Mouse (Mus musculus) cerebellum, postnatal 14 days (tissue): ENCODE results near the gene Ano10.
"Not testable (repeated sequence)": the region's sequence is repeated elsewhere in the genome, so short reads cannot be mapped to it uniquely, and the experiment has no call there.

Source experiments
- DNase-seq, 2 experiments: peaks; one replicate each; pipeline ENCODE4 v3.0.0; 2021; ENCODE audit warnings: mixed read lengths in 2 of 2

Gene Ano10

DNA sequence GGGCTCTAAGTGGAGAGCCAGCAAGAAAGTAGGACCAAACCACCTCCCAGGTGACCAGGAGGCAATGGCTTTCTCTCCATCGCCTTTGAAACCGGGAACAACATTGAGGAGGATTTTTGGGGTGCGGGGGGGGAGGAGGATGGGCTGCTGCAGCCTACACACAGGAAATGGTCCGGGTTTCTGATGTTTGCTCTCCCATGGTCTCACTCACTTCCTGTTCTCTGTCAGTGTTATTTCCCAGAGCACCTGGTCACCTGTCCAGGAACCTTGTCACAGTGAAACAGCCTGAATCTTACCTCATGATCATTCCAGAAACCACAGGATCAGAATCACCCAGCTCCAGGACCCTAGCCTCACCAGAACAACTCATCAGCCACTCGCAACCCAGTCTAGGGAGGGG, 100.4 kb downstream of the Ano10 start:
- DNase-seq = no peak

DNA sequence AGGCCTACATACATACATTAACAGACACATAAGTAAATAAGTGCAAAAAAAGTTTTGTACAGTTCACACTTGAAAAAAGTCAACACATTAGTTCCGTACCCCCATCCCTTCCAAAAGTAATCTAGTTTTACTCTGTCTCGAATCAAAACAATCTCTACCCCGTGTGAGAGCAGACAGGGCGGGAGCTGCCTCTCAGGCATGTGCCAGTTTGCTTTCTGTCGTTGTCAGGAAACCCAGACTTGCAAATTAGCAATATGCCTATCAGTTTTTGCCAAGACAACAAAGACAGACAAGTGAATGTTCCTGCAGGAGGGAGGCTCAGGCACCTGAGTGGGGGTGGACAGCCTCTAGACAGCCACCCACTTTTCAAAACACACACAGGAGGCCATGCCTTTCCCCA, 100.9 kb downstream of the Ano10 start:
- DNase-seq = peak in 1 of 2 experiments; percentile 41

GRCm38 (mm10) chr9:122188724-122189123, 105.5 kb downstream of the Ano10 start:
- DNase-seq = no peak

DNA sequence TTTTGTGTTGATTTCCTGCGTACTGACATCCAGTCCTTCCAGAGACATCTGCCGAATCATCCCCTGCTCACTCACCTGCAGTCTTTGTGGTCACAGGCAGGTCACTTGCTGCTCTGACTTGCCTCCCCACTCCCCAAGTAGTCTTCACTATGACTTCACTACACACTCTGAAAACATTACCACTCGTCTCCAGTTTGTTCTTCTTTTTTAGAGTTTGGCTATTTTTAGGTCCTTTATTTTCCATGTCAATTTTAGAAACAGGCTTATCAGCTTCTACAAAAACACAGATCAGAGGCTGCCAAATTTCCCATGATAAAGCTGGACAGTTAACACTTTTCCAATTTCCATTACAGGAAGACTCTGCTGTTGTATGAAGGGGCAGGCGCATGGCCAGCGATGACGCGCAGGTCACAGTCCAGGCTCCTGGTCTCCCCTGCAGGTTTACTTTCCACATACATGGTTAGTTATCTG, 106.7 kb downstream of the Ano10 start:
- DNase-seq = no peak

DNA sequence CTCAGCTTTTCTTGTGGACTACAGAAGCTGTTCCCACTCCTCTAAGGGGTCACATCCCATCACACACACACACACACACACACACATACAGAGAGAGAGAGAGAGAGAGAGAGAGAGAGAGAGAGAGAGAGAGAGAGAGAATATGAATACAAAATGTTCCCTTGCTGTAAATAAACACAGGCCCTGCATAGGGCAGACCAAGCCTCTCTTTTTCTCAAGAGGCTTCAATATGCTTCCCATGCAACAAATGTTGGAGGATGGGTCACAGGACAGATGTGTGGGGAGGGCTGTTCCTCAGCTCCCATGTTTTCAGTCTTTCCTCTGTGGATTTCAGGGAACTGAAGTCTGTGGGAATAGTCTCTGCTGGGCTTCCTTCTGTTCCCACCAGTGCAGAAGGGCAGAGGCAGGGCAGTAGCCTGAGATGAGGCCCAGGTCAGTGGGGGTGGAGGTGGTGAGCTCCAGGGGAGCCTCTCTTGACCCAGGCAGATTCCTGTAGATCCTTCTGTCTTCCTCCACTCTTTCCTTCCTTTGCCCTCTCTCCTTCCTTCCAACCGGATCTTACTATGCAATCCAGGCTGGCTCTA, 107.5 kb downstream of the Ano10 start:
- no peak for DNase-seq

DNA sequence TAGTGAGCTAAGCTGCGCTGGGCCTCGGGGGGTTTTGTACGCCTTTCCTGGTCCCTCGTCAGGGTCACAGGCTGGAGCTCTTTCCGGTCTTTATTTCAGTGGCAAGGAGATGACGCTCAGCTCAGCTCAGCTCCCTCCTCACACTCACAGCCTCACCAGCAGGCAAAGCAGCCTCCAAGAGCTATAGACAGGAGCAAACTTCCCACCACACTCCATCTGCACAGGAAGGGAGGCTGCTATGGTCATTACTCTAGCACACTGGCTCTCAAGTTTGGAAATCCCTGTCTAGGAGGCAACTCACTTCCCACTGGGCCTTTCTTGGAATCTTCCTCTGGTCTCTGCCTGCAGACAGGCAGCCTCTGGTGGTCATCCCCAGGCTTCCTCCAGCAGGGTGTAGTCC, 108.3 kb downstream of the Ano10 start:
- DNase-seq = no peak

DNA sequence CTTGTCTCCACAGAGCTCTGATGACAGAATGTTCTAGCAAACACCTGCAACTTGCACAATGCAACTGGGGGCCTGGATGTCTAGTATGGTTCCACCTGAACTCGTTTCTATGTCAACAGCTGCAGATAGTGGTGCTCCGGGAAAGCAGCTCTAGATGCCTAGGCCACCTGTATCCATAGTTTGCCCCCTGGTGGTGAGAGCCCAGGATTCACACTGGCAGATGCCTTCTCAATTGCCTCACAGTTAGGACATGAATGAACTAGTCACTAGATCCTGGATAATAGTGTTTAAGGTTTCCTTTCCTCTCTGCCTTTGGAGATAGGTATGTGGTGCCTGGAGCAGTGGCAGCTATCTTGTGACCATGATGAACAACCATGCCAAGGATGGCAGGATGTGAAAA, 109.2 kb downstream of the Ano10 start:
- DNase-seq = peak; percentile 74 to 81

GRCm38 (mm10) chr9:122184329-122184728, 109.9 kb downstream of the Ano10 start:
- no peak for DNase-seq

GRCm38 (mm10) chr9:122183074-122183473, 111.1 kb downstream of the Ano10 start:
- DNase-seq = no peak

- DNase-seq = no peak
These were observed 114.1 kb downstream of the Ano10 start for GRCm38 (mm10) chr9:122180105-122180504.

GRCm38 (mm10) chr9:122178427-122178826, 115.8 kb downstream of the Ano10 start:
- no peak for DNase-seq

DNA sequence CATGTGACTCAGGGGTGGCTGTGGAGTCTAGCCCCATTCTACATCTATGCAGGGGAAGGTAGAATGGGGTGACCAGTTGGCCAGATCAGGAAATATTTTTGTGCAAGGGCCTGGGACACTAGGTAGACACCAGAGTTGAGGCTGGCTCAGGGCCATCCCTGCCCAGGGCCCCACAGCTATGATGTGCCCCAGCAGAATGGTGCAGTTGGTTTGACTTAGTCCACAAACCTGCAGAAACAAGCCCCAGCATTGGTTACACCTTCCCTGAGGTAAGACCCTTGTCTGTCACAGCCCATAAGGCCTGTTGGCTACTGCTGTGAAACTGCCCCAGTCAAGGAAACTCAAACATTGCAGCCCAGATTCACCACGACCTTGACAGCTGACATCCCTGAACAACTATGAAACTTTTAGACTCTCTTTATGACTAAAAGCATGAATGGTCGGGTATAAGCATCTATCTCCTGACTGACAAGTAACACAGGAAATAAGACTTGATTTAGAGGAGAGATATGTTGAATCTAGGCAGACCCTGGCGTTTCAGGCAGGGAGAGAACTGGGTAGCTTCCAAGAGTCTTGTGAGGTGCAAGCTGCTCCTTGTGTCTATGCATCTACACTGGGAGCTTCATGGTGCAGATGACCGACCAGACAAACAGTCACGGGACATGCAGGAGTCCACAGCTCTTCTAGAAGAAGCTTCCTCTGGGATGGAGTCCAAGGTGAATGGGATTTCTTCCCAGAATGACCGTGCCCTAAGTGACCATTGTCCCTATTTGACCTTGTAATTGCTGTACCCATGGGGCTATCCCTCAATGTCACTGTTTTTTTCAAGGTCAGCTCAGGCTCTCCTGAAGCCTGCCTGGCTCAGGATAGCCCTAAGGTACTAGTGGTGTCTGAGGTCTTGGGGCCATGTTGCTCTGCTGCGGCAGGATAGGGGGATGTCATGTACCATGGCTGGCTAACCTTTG, 116.7 kb downstream of the Ano10 start:
- no peak for DNase-seq

DNA sequence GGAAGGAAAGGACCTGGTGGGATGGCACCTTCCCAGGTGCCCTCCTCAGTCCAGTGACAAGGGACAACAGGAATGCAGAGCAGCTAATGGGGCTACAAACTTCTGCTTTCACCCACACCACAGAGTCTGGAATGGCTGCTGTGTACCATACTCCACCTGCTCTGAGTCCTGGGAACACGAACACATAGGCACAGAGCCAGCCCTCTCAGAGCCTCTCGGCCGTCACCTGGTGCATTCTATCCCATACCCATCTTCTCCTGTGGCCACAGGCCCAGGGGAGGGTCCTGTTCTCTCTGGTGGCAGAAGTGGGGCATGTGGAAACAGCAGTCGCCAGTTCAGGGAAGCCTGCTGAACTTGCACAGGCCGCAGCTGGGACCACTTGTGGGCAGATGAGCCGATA, 119.5 kb downstream of the Ano10 start:
- DNase-seq = peak in 1 of 2 experiments; percentile 38

GRCm38 (mm10) chr9:122173405-122174233, 120.6 kb downstream of the Ano10 start:
- DNase-seq = peak; percentile 78 to 79

DNA sequence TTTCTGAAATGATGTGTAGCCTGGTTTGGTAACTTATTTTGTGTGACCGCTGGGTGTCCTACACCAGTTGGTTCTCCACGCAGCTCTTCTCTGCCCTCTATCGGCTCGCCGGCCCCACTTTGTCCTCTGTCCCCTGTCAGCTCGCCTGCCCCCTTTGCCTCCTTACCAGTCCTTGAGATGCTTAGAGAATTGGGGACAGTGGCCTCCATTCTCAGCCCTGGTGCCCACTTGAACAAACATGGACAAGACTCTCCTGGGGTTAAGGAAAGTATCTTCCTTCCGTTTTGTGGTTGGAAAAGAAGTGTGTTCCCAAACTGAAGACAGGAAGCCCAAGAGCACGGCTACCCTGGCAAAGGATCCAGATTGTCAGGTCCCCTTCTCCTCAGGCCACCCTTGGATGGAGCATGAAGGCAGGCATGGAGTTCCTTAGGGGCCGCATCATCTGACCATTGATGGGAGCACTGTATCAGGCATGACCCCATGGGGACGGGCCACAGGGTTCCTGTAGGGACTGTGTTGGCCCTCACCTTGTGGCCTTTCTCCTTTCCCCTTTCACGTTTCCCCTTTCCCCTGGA, 121.5 kb downstream of the Ano10 start:
- DNase-seq = no peak

- DNase-seq = peak; percentile 80 to 87
These were observed 124.3 kb downstream of the Ano10 start for GRCm38 (mm10) chr9:122169901-122170300.

GRCm38 (mm10) chr9:122167719-122168118, 126.5 kb downstream of the Ano10 start:
- not testable (repeated sequence) for DNase-seq

DNA sequence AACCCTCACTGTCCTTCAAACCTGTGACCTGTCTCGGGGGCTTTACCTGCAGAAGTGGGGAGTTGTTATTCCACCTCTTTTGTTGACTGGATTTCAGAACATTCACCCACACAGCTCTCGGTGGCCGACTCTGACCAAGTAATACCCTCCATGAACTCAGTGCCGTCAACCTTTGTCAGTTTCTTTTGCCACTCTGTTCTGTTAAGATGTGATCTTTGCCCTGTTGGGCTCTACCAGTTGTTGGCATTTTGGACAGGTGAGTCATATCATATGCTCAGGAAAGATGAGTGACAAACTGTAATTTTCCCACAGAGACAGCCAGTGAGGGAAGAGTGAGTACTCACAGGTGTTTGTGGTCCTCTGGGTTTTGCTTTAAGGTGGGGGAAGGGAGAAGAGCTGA, 129.7 kb downstream of the Ano10 start:
- DNase-seq = no peak

DNA sequence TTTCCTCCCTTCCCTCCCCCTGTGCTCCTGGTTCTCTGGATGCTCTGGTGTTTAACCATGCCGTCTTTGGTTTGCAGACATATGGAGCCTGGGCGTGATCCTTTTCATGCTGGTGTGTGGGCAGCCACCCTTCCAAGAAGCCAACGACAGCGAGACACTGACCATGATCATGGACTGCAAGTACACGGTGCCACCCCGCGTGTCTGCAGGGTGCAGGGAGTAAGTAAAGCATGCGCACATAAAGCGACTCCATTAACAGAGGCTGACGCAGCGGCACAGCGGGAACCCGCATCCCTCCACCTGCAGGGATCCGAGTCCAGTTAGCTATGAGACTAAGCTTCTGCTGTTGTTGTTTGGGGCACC, 137.2 kb downstream of the Ano10 start:
- no peak for DNase-seq

DNA sequence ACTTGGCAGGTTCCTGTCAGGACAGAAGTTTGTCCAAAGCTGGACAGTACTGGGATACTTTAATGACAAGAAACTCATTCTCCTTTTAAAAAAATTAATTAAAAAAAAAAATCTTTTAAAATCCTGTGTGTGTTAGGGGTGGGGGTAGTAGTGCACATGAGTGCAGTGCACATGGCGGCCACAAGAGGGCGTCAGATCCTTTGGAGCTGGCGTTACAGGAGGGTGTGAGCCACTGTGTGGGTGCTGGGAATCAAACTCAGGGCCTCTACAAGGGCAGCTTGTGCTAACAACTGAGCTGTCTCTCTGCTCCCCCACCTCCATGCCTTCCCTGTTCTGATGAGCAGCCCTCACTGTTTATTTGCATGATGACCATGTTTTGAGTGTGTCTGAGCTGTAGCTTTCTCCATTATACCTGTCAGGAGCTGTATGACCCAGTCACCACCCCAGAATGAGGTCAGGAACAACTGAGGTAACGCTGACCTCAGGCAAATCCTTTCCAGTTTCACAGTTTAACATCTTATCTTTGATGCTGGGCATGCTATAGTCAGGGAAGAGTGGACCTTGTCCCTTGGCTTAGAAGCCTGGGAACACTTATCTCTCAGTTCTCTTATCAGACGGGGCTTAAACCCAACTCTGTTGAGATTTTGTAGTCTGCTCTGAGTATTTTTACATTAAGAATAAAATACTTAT, 137.7 kb downstream of the Ano10 start:
- DNase-seq = no peak

GRCm38 (mm10) chr9:122155193-122155592, 139.0 kb downstream of the Ano10 start:
- DNase-seq = no peak

DNA sequence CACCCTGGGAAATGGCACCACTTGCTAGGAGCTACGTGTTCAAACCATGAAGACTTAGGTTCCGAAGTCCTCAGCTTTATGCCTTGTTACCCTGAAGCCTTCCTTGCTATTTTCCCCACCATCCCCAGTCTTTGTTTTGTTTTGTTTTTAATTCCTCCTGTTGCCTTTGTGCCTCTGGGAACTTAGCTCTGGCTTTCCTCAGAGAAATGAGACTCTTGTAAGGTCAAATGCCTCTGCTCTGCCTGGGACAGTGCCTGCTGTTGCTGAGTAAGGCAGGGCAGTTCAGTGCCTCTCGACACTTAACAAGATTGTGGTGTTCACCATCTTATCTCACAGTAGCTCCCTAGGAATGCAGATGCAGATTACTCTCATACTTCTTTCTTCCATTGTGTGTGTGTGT, 140.8 kb downstream of the Ano10 start:
- no peak for DNase-seq
